Mouse (Mus musculus): ENCODE results near the gene Gm10334. TPM values are rescaled to one million over a fixed set of nuclear protein-coding genes. Genes with fewer than 3 reads are reported as not detected.
"Not testable (repeated sequence)": the region's sequence is repeated elsewhere in the genome, so short reads cannot be mapped to it uniquely, and the experiment has no call there.

Gm10334 gene
- not detected in 2 replicates for total RNA-seq (2014; fragmentation: Nextera tagmentation)
- total RNA-seq (2017): not detected in 2 replicates
- not detected in 2 replicates for polyA plus RNA-seq (2012)

DNA sequence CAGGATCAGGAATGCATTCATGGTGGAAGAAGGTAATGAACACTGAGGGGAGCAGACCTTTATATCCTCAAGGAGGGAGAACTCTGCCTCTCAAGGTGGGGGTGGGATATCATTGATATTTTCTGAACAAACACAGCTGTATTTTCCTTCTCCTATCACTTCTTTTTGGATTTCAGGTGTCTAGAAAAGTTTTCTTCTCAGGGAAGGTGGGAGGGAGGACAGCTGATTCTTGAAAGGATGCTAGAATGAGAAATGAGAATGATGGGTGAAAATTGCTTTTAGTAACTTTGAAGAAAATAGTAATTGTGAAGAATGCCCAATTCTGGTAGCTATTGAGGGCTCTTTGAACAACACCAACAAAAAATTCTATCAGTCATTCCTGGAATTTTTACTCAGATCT, at the start of gene Gm10334:
TSS of gene Gm10334 (minus strand) at position 101 of the 400 bp plus-strand sequence.
- not testable (repeated sequence) for H3K27me3 ChIP-seq (ENCODE audit: insufficient read depth, low read length); DNase-seq (ENCODE audit: low spot score); H3K4me1 ChIP-seq (ENCODE audit: insufficient read depth, low read depth, low read length); ATAC-seq (ENCODE audit: extremely low read depth, insufficient number of reproducible peaks, low FRiP score, poor library complexity, severe bottlenecking); H3K36me3 ChIP-seq (replicated peaks); H3K9me3 ChIP-seq (replicated peaks); H3K4me3 ChIP-seq (ENCODE audit: low read depth, low read length)

DNA sequence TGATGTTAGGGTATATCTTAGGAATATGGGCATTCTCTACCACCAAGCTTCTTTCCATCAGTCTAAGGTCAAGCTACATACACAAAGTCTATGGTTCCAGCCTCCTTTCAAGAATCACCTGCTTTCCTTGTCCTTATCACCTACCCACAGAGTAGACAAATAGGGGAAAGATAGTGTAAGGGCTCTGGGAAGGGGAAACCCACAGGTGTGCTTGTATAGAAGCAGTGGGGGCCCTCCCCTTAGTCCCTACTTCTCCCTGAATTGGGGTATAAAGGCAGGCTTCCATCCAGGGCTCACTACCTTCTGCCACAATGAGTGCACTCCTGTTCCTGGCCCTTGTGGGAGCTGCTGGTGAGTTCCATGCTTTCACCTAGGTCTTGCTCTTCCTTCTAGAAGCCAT, 12.7 kb upstream of the Gm10334 start, which contains the start of gene Prss1:
TSS of gene Prss1 (plus strand) at position 301 of the 400 bp plus-strand sequence.
- not testable (repeated sequence) for H3K27me3 ChIP-seq (ENCODE audit: insufficient read depth, low read length); H3K4me3 ChIP-seq (ENCODE audit: low read depth, low read length); H3K9me3 ChIP-seq (replicated peaks); DNase-seq (ENCODE audit: low spot score); ATAC-seq (ENCODE audit: extremely low read depth, insufficient number of reproducible peaks, low FRiP score, poor library complexity, severe bottlenecking); H3K36me3 ChIP-seq (replicated peaks); H3K4me1 ChIP-seq (ENCODE audit: insufficient read depth, low read depth, low read length)

DNA sequence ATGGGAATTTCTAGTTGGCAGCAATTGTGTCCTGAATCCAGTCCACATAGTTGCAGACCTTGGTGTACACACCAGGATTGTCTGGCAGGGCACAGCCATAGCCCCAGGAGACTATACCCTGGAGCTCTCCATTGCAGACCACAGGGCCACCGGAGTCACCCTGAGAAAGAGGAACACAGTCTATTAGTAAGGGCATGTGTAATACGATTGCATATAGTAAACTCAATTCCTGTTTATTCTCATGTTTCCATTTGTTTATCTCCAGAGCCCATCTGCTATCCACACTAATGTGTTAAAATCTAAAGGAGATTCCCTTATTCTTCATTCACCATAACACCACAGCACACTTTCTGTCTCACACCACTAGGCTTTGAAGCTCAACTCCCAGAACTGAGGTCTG, 3.7 kb downstream of the Gm10334 start:
- DNase-seq (ENCODE audit: low spot score); H3K27me3 ChIP-seq (ENCODE audit: insufficient read depth, low read length); H3K4me3 ChIP-seq (ENCODE audit: low read depth, low read length); H3K9me3 ChIP-seq (replicated peaks); H3K36me3 ChIP-seq (replicated peaks); ATAC-seq (ENCODE audit: extremely low read depth, insufficient number of reproducible peaks, low FRiP score, poor library complexity, severe bottlenecking); H3K4me1 ChIP-seq (ENCODE audit: insufficient read depth, low read depth, low read length): not testable (repeated sequence)

Other genes with a start within 250 kb of the Gm10334 start
- not detected in 2 replicates for gene Try4, start 143.9 kb downstream of the Gm10334 start, total RNA-seq (2014; fragmentation: Nextera tagmentation)
- not detected in 2 replicates for gene Try4, start 143.9 kb downstream of the Gm10334 start, total RNA-seq (2017)
- not detected in 2 replicates for gene Try4, start 143.9 kb downstream of the Gm10334 start, polyA plus RNA-seq (2012)
- gene Try5, start 129.3 kb downstream of the Gm10334 start, total RNA-seq (2014; fragmentation: Nextera tagmentation): not detected in 2 replicates
- gene Try5, start 129.3 kb downstream of the Gm10334 start, total RNA-seq (2017): not detected in 2 replicates
- not detected in 2 replicates for gene Try5, start 129.3 kb downstream of the Gm10334 start, polyA plus RNA-seq (2012)
- gene Try10, start 92.0 kb downstream of the Gm10334 start, total RNA-seq (2014; fragmentation: Nextera tagmentation): not detected in 2 replicates
- not detected in 2 replicates for gene Try10, start 92.0 kb downstream of the Gm10334 start, total RNA-seq (2017)
- gene Try10, start 92.0 kb downstream of the Gm10334 start, polyA plus RNA-seq (2012): not detected in 2 replicates
- gene Prss3, start 68.5 kb downstream of the Gm10334 start, total RNA-seq (2014; fragmentation: Nextera tagmentation): not detected in 2 replicates
- gene Prss3, start 68.5 kb downstream of the Gm10334 start, total RNA-seq (2017): not detected in 2 replicates
- gene Prss3, start 68.5 kb downstream of the Gm10334 start, polyA plus RNA-seq (2012): not detected in 2 replicates
- not detected in 2 replicates for gene Gm5771, start 53.8 kb downstream of the Gm10334 start, total RNA-seq (2014; fragmentation: Nextera tagmentation)
- not detected in 2 replicates for gene Gm5771, start 53.8 kb downstream of the Gm10334 start, total RNA-seq (2017)
- gene Gm5771, start 53.8 kb downstream of the Gm10334 start, polyA plus RNA-seq (2012): not detected in 2 replicates
- gene Prss1, start 12.8 kb upstream of the Gm10334 start, total RNA-seq (2014; fragmentation: Nextera tagmentation): not detected in 2 replicates
- not detected in 2 replicates for gene Prss1, start 12.8 kb upstream of the Gm10334 start, total RNA-seq (2017)
- gene Prss1, start 12.8 kb upstream of the Gm10334 start, polyA plus RNA-seq (2012): not detected in 2 replicates
- gene Prss2, start 75.6 kb upstream of the Gm10334 start, total RNA-seq (2014; fragmentation: Nextera tagmentation): not detected in 2 replicates
- not detected in 2 replicates for gene Prss2, start 75.6 kb upstream of the Gm10334 start, total RNA-seq (2017)
- not detected in 2 replicates for gene Prss2, start 75.6 kb upstream of the Gm10334 start, polyA plus RNA-seq (2012)
- gene Ephb6, start 159.3 kb upstream of the Gm10334 start, total RNA-seq (2014; fragmentation: Nextera tagmentation): not detected in 2 replicates
- 1.2 and 1.7 TPM in 2 replicates for gene Ephb6, start 159.3 kb upstream of the Gm10334 start, total RNA-seq (2017)
- gene Ephb6, start 159.3 kb upstream of the Gm10334 start, polyA plus RNA-seq (2012): 0.12 and 0.46 TPM in 2 replicates
- gene Trpv6, start 190.3 kb upstream of the Gm10334 start, total RNA-seq (2014; fragmentation: Nextera tagmentation): not detected in 2 replicates
- gene Trpv6, start 190.3 kb upstream of the Gm10334 start, total RNA-seq (2017): 0.05 and 0.12 TPM in 2 replicates
- not detected in 2 replicates for gene Trpv6, start 190.3 kb upstream of the Gm10334 start, polyA plus RNA-seq (2012)
- gene Trpv5, start 234.6 kb upstream of the Gm10334 start, total RNA-seq (2014; fragmentation: Nextera tagmentation): not detected in 2 replicates
- 0.16 TPM in 1 of 2 replicates, not detected in the other for gene Trpv5, start 234.6 kb upstream of the Gm10334 start, total RNA-seq (2017)
- gene Trpv5, start 234.6 kb upstream of the Gm10334 start, polyA plus RNA-seq (2012): not detected in 2 replicates
- not detected in 2 replicates for gene Llcfc1, start 238.3 kb upstream of the Gm10334 start, total RNA-seq (2014; fragmentation: Nextera tagmentation)
- gene Llcfc1, start 238.3 kb upstream of the Gm10334 start, total RNA-seq (2017): not detected in 2 replicates
- not detected in 2 replicates for gene Llcfc1, start 238.3 kb upstream of the Gm10334 start, polyA plus RNA-seq (2012)

Data from G1E (cell line).